Mouse (Mus musculus) stomach, postnatal 0 days (tissue): ENCODE measurements around the gene Snph.

Experiments
- CTCF ChIP-seq: IDR thresholded peaks from 2 replicates; pipeline ENCODE4 v1.5.1; 2016; ENCODE audit warnings: antibody characterized with exemption, low read depth, mild to moderate bottlenecking, moderate library complexity
- EP300 ChIP-seq: optimal IDR thresholded peaks from 2 replicates; pipeline ENCODE3; 2016; ENCODE audit warnings: antibody characterized with exemption

DNA sequence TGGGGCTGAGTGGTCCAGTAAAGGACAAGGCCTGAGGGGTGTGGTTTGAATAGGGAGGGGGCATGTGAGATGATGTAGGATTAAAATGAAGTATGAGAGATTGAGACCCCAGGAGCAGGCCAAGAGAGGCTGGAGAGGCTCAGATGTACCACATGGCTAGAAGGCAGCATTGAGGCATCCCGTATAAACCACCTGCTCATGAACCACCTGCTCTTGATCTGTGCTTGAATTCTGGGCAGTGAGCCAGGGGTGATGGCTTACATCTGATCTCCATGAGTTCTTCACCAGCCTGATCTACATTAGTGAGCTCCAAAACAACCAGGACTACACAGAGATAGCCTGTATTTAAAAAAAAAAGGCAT lies 38.6 kb upstream of the Snph start:
- TF ChIP-seq CTCF: no peak
- no peak for TF ChIP-seq EP300
